Mouse (Mus musculus) adrenal gland, adult (tissue): ENCODE results near the gene Dnm3.

Source experiments
- DNase-seq, 2 experiments: peaks; one replicate each; pipeline ENCODE4 v3.0.0; 2022 to 2023; ENCODE audit warnings: low spot score in 1 of 2; ENCODE audit not compliant: inconsistent age in 2 of 2

Gene Dnm3

GRCm38 (mm10) chr1:162336224-162336623 lies 141.6 kb downstream of the Dnm3 start:
- DNase-seq, result no peak

GRCm38 (mm10) chr1:162328673-162329072 lies 149.2 kb downstream of the Dnm3 start:
- no peak for DNase-seq

- no peak for DNase-seq
These were observed 150.2 kb downstream of the Dnm3 start for GRCm38 (mm10) chr1:162327631-162328030.

- DNase-seq, result no peak
These were observed 153.4 kb downstream of the Dnm3 start for GRCm38 (mm10) chr1:162324412-162324811.

GRCm38 (mm10) chr1:162323142-162323541 lies 154.7 kb downstream of the Dnm3 start:
- no peak for DNase-seq

- peak; percentile 11 to 69 for DNase-seq
These were observed 164.2 kb downstream of the Dnm3 start for GRCm38 (mm10) chr1:162313451-162314276.

- no peak for DNase-seq
These were observed 165.2 kb downstream of the Dnm3 start for GRCm38 (mm10) chr1:162312621-162313020.

- no peak for DNase-seq
These were observed 165.7 kb downstream of the Dnm3 start for GRCm38 (mm10) chr1:162312152-162312551.

- no peak for DNase-seq
These were observed 172.6 kb downstream of the Dnm3 start for GRCm38 (mm10) chr1:162305247-162305646.

- no peak for DNase-seq
These were observed 175.4 kb downstream of the Dnm3 start for GRCm38 (mm10) chr1:162302480-162302879.

- no peak for DNase-seq
These were observed 178.1 kb downstream of the Dnm3 start for GRCm38 (mm10) chr1:162299558-162300319.

GRCm38 (mm10) chr1:162298527-162298926 lies 179.3 kb downstream of the Dnm3 start:
- DNase-seq, result no peak

- no peak for DNase-seq
These were observed 182.4 kb downstream of the Dnm3 start for GRCm38 (mm10) chr1:162295443-162295842.

GRCm38 (mm10) chr1:162294572-162294910 lies 183.3 kb downstream of the Dnm3 start:
- no peak for DNase-seq

GRCm38 (mm10) chr1:162293732-162294571 lies 183.9 kb downstream of the Dnm3 start:
- DNase-seq, result no peak

- DNase-seq, result peak; percentile 13 to 54
These were observed 190.9 kb downstream of the Dnm3 start for GRCm38 (mm10) chr1:162286910-162287309.

- DNase-seq, result no peak
These were observed 195.9 kb downstream of the Dnm3 start for GRCm38 (mm10) chr1:162281981-162282381.

- no peak for DNase-seq
These were observed 197.8 kb downstream of the Dnm3 start for GRCm38 (mm10) chr1:162280052-162280451.

- peak in 1 of 2 experiments; percentile 37 for DNase-seq
These were observed 201.8 kb downstream of the Dnm3 start for GRCm38 (mm10) chr1:162276011-162276410.

GRCm38 (mm10) chr1:162274674-162275248 lies 203.1 kb downstream of the Dnm3 start:
- peak in 1 of 2 experiments; percentile 42 for DNase-seq
